Mouse (Mus musculus) left cerebral cortex, adult 18-20 months (tissue): ENCODE measurements around the gene Homer2. TPM values are rescaled to one million over a fixed set of nuclear protein-coding genes. Genes with fewer than 3 reads are reported as not detected.

Source experiments
- DNase-seq, 2 experiments: peaks; one replicate each; pipeline ENCODE4 v3.0.0; 2021 to 2022; ENCODE audit warnings: low spot score in 2 of 2, mixed read lengths in 1 of 2
- total RNA-seq, 2 experiments: library from RNA; stranded (reverse); gene quantifications; 2 replicates each; pipeline ENCODE4 v1.2.3; 2021

Homer2 gene
- total RNA-seq, 2 experiments from 2014 or later, result 63.3 to 65.4 TPM

DNA sequence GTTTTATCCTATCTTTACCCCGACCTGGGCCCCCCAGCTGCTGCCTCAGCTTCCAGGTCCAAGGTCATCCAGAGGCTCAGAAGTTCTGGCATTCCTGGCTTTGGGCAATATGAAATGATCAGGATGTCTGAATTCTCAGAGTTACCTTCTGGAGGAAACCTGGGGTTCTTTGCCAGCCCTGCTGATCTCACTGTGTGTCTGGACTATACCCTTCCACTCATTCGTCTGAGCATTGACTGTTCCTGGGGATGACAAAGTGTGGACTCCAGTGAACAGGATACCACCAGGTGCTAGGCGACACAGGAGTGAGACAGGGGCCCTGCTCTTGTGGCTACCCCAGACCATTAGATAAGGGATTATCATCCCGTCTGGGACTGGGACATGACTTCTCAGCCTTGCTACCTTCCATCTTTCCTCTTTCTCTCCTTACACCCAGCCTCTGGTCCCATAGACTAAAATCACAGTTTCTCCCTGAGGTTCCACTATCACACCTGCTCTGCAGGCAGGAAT is 143.8 kb downstream of the Homer2 start:
- DNase-seq, result no peak

GRCm38 (mm10) chr7:81561211-81561610 is 146.1 kb downstream of the Homer2 start:
- DNase-seq, result no peak

DNA sequence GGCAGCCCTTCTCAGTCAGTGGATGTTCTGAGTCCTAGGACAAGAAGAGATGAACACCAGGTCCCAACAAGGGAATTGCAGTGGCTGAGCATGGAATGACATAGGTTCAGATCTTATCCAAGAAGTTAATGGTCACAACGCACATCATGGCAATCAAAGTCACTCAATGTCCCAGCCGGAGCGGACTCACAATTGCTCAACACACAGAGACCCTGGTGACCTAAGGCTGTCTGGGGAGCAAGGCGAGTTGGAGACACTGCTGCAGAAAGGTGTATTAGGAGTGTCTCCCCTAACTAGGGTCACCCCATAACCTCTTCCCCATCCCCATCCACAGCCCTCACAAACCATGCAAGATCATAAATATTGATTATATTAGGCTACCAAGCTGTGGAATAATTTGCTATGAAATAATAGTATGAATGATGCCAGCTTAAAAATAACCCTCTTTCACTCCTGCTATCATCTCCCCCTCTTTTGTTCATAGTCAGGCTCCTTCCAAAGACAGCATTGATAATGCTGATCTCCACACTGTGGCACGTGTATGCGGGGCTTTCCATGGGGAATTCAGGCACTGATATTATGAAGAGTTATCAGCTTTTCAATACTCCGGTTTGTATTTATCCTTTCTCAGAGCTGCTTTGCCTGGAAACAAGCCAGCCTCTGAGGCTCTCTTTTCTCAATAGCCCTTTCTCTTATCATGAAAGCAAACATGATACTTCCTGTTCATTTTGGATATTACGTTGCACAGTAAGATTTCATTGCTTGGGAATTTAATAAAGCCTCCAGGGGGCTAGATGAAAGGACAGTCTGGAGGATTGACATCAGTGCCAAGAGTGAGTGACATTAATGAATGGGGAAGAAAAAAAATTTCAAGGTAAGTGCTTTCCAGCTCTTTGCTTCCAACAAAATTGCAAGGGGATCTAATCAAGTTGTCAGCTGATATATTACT is 147.0 kb downstream of the Homer2 start:
- no peak for DNase-seq

GRCm38 (mm10) chr7:81559231-81559980 is 147.9 kb downstream of the Homer2 start:
- no peak for DNase-seq

DNA sequence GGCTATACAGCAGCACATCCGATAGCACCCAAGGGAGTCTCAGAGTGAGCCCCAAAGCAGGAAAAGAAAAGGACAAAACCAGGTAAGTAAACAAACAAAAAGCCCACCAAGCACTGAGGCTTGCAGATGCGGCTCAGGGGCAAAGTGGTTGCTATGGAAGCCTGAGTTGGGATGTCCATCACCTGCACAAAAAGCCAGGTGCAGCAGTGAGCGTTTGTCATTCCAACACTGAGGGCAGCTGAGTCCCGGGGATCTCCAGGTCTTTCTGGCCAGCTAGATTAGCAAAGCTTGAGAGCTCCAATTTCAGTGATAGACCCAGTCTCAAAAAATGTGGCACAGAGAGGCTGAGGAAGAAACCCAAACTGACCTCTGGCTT is 149.4 kb downstream of the Homer2 start:
- DNase-seq, result no peak

GRCm38 (mm10) chr7:81557252-81557984 is 149.9 kb downstream of the Homer2 start:
- no peak for DNase-seq

GRCm38 (mm10) chr7:81556839-81557238 is 150.5 kb downstream of the Homer2 start:
- no peak for DNase-seq

DNA sequence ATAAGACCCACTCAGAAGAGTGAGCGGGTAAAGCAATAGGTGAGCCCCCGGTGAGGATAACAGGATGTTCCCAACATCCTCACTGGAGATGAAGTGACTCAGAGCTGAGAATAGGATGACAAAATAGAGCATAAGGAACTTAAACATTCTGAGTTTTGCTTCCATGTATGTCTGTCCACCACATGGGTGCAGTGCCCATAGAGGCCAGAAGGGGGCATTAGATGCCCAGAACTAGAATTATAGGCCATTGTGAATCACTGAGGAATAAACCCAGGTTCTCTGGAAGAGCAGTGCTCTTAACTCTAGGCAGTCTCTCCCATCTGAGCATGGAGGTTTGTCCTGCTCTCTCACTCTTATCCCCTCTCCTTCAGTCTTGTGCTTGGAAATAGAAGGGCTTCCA is 153.0 kb downstream of the Homer2 start:
- DNase-seq, result no peak

DNA sequence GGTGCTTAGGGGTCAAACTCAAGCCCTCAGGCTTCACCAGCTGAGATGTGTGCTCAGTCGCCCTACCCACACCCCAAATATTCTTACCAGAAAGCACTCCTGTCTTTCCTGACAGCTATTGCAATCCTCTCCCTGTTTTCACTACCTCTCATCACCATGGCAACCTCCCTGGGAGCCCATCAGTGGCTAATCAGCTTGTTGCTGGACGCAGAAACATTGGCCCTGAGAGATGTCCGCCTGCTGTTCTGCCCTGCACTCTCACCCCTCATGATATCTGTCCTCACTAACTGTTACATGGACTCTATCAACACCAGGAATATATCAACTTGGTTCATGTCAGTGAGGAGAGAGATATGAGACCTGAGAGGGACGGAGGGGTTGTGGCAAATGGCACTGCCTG is 153.7 kb downstream of the Homer2 start:
- no peak for DNase-seq

Other genes starting within 250 kb of the Homer2 start
- 100 to 1,000 TPM; 156 to 159 TPM for gene Ap3b2, start 213.6 kb downstream of the Homer2 start, total RNA-seq
- not detected for gene BC048679, start 209.2 kb downstream of the Homer2 start, total RNA-seq
- gene Fsd2, start 140.6 kb downstream of the Homer2 start, total RNA-seq, result under 1 TPM; 0.09 to 0.26 TPM
- 10 to 100 TPM; 15.1 to 17.5 TPM for gene Whamm, start 136.3 kb downstream of the Homer2 start, total RNA-seq
- gene Ramac, start 55.4 kb upstream of the Homer2 start, total RNA-seq, result 100 to 1,000 TPM in 1 of 2 experiments, 10 to 100 TPM in 1; 86.5 to 101 TPM
- gene 3110040N11Rik, start 82.0 kb upstream of the Homer2 start, total RNA-seq, result 10 to 100 TPM; 23.6 to 28.1 TPM
- 100 to 1,000 TPM; 125 to 129 TPM for gene Btbd1, start 121.9 kb upstream of the Homer2 start, total RNA-seq
- not detected for gene Gm10160, start 148.3 kb upstream of the Homer2 start, total RNA-seq
- gene Tm6sf1, start 151.5 kb upstream of the Homer2 start, total RNA-seq, result 10 to 100 TPM; 25.5 to 30.0 TPM
- 10 to 100 TPM; 79.9 to 83.2 TPM for gene Hdgfl3, start 226.9 kb upstream of the Homer2 start, total RNA-seq